Mouse (Mus musculus) mouse trophoblast stem cell (cell line): ENCODE results near the gene Pdlim4.
"Not testable (repeated sequence)": the region's sequence is repeated elsewhere in the genome, so short reads cannot be mapped to it uniquely, and the experiment has no call there.

ENCODE experiments used
- in situ Hi-C, 2 experiments: fragments of 300-500 bp; cut with MseI, MboI; formaldehyde crosslinking; loops; 2 replicates in 1 of 2; 3 replicates in 1 of 2; pipeline ENCODE4 v1.15.1; 2025

The Pdlim4 gene

DNA sequence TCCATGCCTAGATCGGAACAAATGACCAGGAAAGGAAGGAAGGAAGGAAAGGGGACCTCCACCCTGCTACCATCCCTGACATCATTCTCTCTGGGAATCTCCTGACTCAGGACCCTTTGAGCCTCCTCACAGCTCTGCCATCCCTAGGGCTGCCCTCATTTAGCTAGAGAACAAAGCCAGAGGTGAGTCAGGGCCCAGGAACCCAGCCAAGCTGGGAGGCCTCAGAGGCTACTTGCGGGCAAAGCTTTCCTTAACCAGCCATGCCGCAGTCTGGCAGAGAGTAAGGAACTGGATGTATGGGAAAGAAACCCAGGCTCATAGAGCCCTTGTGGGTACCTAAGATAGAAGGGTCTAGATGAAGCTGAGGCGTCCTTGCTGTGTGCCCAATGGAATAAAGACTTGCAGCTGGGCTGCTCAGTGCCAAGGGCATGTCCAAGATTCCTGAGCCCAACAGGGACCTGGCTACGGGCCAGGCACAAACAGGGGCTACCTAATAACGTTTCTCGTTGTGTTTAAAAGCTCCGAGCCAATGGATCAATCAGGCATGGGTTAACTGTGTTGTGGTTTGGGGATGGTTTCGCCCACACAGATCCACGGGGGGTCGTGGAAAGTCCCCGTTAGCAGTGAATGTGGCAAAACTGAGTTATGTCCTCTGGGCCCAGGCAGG, 6.6 kb downstream of the Pdlim4 start:
- in situ Hi-C loops: no loop called here

- in situ Hi-C loops: no loop called here
Measured at GRCm38 (mm10) chr11:54060316-54060715, 8.5 kb downstream of the Pdlim4 start.

DNA sequence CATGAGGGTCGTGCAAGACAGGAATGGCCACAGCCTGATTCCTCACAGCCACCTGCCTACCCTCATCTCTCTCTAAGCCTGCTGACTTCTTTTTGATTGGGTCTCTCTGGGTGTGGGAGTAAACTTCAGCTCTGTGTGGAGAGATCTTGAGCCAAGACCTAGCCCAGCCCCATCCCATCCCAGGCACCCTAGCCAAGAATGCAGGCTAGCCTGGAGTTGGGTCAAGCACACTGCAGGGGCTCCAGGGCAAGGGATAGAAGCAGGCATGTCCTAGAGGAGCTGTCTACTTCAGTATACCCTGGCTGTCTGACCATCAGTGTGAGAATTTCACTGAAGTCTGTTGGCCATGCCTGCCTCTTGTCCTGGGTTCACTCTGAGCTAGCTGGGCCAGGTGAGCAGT, 9.3 kb downstream of the Pdlim4 start:
- in situ Hi-C loops: no loop called here

DNA sequence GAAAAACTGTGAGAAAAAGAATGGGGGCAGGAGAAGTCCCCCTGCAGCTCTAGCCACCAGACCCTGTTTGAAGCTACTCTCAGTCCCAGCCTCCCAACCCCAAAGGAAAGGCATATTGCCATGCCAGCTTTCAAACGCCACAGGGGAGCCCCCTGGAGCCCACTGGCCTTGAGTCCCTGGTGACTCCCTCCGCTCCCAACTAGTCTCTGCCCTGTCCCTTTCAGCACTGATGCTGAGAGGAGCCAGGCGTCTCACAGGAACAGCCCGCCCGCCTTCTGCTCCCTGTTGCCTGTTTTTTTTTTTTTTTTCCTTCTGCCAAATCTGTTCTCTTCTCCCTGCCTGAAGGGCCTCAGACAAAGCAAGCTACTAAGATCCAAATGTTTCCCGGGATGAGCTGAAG, 10.2 kb downstream of the Pdlim4 start:
- in situ Hi-C loops: no loop called here

- in situ Hi-C loops: no loop called here
Measured at GRCm38 (mm10) chr11:54058056-54058617, 10.7 kb downstream of the Pdlim4 start.

GRCm38 (mm10) chr11:54057428-54057827, 11.4 kb downstream of the Pdlim4 start:
- in situ Hi-C loops: no loop called here

DNA sequence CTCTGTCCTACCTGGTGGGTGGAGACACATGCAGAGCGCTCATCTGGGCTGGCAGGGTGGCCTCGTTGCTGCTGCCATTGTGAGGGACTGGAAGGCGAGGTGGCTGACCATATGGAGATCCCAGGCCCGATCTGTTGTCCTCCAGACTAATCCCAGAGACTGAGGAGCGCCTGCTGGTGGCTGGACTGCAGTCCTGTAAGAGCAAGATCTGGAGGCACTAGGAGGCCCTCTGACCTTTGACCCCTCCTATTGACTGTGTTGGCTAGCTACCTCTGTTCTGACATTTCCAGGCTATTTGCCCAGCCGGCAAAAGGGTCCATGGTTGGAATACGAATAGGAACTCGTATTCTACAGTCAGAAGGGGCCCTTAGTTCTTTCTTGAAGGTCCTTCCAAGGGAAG, 12.7 kb downstream of the Pdlim4 start:
- in situ Hi-C loops: no loop called here

GRCm38 (mm10) chr11:54054257-54054656, 14.6 kb downstream of the Pdlim4 start:
- in situ Hi-C loops: loop anchor here in 1 of 2 experiments (5.0 kb wide), 1 partner anchor 52 kb away; no protein-coding TSS in a partner anchor

GRCm38 (mm10) chr11:54053090-54053489, 15.7 kb downstream of the Pdlim4 start:
- in situ Hi-C loops: loop anchor here in 1 of 2 experiments (5.0 kb wide), 1 partner anchor 51 kb away; no protein-coding TSS in a partner anchor

GRCm38 (mm10) chr11:54052128-54052527, 16.7 kb downstream of the Pdlim4 start:
- in situ Hi-C loops: loop anchor here in 1 of 2 experiments (5.0 kb wide), 1 partner anchor 50 kb away; no protein-coding TSS in a partner anchor

DNA sequence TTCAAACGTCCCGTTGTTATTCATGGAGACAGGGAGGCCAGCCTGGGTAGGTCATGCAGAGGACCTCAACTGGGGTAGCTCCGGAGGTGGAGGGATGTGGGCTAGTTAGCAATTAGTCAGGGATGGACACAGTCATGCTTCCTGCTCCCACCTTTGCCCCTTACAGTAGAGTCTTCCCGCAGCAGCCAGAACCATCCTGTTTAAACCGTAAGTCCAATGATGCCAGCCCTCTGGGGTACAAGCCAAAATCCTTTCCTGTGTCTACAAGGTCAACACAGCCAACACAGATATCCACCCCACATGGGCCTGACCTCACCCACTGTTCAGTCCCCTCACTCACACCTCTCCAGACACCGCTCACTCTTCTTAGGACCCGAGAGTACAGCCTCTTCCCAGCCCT, 17.7 kb downstream of the Pdlim4 start:
- in situ Hi-C loops: loop anchor here in 1 of 2 experiments (5.0 kb wide), 1 partner anchor 49 kb away; no protein-coding TSS in a partner anchor

DNA sequence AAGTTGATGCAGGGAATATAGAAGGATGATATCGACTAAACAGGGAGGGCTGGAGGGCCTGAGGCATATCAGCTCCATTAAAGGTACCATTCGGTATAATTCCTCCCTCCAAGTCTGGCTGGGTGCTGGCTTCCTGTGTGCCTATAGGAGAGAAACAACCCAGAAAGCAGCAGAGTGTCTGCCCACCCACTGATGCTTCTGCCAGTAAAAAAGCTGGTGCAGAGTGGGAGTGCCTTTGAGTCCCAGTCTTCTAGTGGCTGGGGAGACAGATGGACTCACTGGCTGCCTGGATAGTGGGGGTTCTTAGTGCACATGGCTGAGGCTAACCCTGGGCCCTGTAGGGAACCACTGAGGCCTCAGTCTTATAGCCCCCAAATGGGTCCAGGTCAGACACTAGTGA, 18.6 kb downstream of the Pdlim4 start:
- in situ Hi-C loops: loop anchor here in 1 of 2 experiments (5.0 kb wide), 1 partner anchor 48 kb away; no protein-coding TSS in a partner anchor

DNA sequence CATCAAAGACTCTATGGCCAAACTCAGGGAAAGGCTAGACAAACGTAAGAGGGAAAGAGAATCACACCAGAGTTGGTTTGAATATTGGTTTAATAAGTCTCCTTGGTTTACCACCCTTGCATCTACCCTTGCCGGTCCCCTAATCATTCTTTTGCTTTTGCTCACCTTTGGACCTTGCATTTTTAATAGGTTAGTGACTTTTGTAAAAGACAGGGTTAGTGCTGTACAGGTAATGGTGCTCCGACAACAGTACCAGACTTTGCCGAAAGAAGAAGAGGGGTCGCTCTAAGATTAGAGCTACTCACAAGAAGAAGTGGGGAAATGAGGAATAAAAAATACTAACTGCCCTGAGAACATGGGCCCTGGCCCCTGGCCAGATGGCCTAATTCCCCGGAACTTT, 28.1 kb downstream of the Pdlim4 start:
- in situ Hi-C loops: loop anchor here in 1 of 2 experiments (5.0 kb wide), 1 partner anchor 33 kb away; no protein-coding TSS in a partner anchor

GRCm38 (mm10) chr11:54032872-54033271, 35.9 kb downstream of the Pdlim4 start:
- in situ Hi-C loops: not testable (repeated sequence)

GRCm38 (mm10) chr11:54028997-54029396, 39.8 kb downstream of the Pdlim4 start:
- in situ Hi-C loops: no loop called here

GRCm38 (mm10) chr11:54028044-54028951, 40.5 kb downstream of the Pdlim4 start, which contains the start of gene Slc22a4:
Gene Slc22a4 (minus strand): TSS chr11:54028090.
- in situ Hi-C loops: no loop called here

DNA sequence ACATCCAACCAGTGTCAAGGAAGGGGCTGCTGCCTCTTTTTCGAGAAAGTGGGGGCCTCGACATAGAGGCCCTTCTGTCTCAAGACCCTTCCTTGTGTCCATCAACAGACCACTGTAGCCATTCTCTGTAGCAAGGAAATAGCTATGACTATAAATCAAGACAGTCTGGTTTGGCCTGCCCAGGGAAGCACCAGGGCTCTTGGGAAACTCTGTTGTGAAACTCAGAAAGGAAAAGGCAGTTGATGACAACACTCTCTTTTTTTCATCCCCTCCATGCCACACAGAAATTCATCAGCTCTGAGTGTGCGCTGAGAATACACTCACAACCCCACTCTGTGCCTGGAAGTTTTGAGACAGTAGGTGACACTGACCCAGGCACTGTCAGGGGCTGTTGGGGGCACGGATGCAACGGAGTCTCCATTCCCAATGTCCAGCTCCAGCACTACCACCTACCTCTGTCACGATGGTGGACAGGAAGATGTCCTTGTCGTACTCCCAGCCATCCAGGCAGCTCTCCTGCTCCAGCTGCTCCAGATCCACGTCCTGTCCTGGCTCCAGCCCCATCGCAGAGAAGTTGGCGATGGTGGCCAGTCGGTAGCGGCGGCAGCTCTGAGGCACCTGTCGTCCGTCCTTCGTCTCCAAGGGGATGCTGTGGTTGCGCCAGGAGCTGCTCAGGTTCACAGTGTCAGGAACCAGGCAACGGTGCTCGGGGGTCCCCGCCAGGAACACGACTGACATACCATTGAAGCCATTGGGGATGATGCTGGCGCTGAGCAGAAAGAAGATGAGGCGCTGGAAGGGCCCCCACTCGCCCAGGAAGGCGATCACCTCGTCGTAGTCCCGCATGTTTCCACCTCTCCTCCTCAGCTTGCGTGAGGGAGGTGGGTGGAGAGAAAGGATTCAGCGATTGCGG, 41.4 kb downstream of the Pdlim4 start:
- in situ Hi-C loops: no loop called here

GRCm38 (mm10) chr11:54026491-54027041, 42.2 kb downstream of the Pdlim4 start:
- in situ Hi-C loops: no loop called here

- in situ Hi-C loops: no loop called here
Measured at GRCm38 (mm10) chr11:54021396-54022093, 47.3 kb downstream of the Pdlim4 start.
